Mouse (Mus musculus) limb, embryonic 13.5 days (tissue): Measurements from ENCODE around the gene Rapgef3. TPM values are rescaled to one million over a fixed set of nuclear protein-coding genes. Genes with fewer than 3 reads are reported as not detected.
A peak's percentile ranks its signal among the peaks of the same experiment; 100 is the strongest.

Source experiments
- ATAC-seq: fragments of 200-750 bp; cut with Nextera tagmentation; 2 replicates; pipeline ENCODE4 v1.8.0; 2017; ENCODE audit warnings: low read depth, moderate number of reproducible peaks, moderate TSS enrichment; ENCODE audit not compliant: low FRiP score
- H3K27ac ChIP-seq: fragments of 300-500 bp; sonication (generic); 2 replicates; pipeline ENCODE4 v1.5.1; 2015; ENCODE audit warnings: inconsistent platforms, mild to moderate bottlenecking, moderate library complexity
- H3K27me3 ChIP-seq: fragments of 300-500 bp; sonication (generic); 2 replicates; pipeline ENCODE4 v1.6.1; 2015; ENCODE audit warnings: mild to moderate bottlenecking, inconsistent platforms
- H3K36me3 ChIP-seq: fragments of 300-500 bp; sonication (generic); 2 replicates; pipeline ENCODE4 v1.6.1; 2015; ENCODE audit warnings: inconsistent platforms, mild to moderate bottlenecking, moderate library complexity
- H3K4me1 ChIP-seq: fragments of 300-500 bp; sonication (generic); 2 replicates; pipeline ENCODE4 v1.6.1; 2015; ENCODE audit warnings: inconsistent platforms
- H3K4me2 ChIP-seq: fragments of 300-500 bp; sonication (generic); replicated peaks from 2 replicates; pipeline ENCODE4 v1.6.1; 2015; ENCODE audit warnings: inconsistent platforms, mild to moderate bottlenecking, moderate library complexity
- H3K4me3 ChIP-seq: fragments of 300-500 bp; sonication (generic); 2 replicates; pipeline ENCODE4 v1.5.1; 2015; ENCODE audit warnings: moderate library complexity, mild to moderate bottlenecking, inconsistent platforms
- H3K9ac ChIP-seq: fragments of 300-500 bp; sonication (generic); 2 replicates; pipeline ENCODE4 v1.6.1; 2015; ENCODE audit warnings: mild to moderate bottlenecking, inconsistent platforms
- H3K9me3 ChIP-seq: fragments of 300-500 bp; sonication (generic); 2 replicates; pipeline ENCODE4 v1.6.1; 2016; ENCODE audit warnings: inconsistent platforms
- WGBS: fragments of 180-500 bp; shearing (Covaris S2); methylation state at CpG from one replicate; pipeline ENCODE4 v1.1.7; 2015; 5-methylcytosine and 5-hydroxymethylcytosine counted together
- polyA plus RNA-seq: library from polyadenylated mRNA; unstranded; fragments of >200 nt; fragmentation: Nextera tagmentation; extraction: Ambion mirVana; gene quantifications from 2 replicates; pipeline ENCODE4 v1.2.1, GENCODE M21; 2015

Rapgef3 gene
- polyA plus RNA-seq, 1 experiment from 2014 or later, result 11.2 TPM

- Histone ChIP-seq H3K36me3 (peaks cover 2% of the 10 kb centered on the region; the same call in 1 of the 2 replicates), H3K27me3 (peaks cover 14% of the 10 kb centered on the region), H3K27ac (no peak overlapping the region), H3K4me2 (peak overlapping the region; percentile 91), H3K9me3 (no peaks in the 10 kb centered on the region), H3K9ac (no peak overlapping the region), H3K4me1 (peaks cover 46% of the 10 kb centered on the region), H3K4me3 (peak overlapping the region; percentile 10; the same call in 1 of the 2 replicates)
- ATAC-seq, result no peak
- 38% methylated on average over 13 of the region's 13 CpGs for WGBS
Observed at GRCm38 (mm10) chr15:97765090-97765794, 2.5 kb downstream of the Rapgef3 start.

- Histone ChIP-seq H3K36me3 (peaks cover 6% of the 10 kb centered on the region; the same call in 1 of the 2 replicates), H3K4me1 (peaks cover 46% of the 10 kb centered on the region), H3K27ac (no peak overlapping the region), H3K4me2 (no peak overlapping the region), H3K9ac (no peak overlapping the region), H3K9me3 (no peaks in the 10 kb centered on the region), H3K4me3 (no peak overlapping the region), H3K27me3 (peaks cover 13% of the 10 kb centered on the region)
- no peak for ATAC-seq
- 67% methylated on average over 2 of the region's 2 CpGs for WGBS
Observed at GRCm38 (mm10) chr15:97764532-97764931, 3.2 kb downstream of the Rapgef3 start.

GRCm38 (mm10) chr15:97763256-97764049, 4.3 kb downstream of the Rapgef3 start:
- 54% methylated on average over 9 of the region's 9 CpGs for WGBS
- H3K36me3 ChIP-seq, result peaks cover 16% of the 10 kb centered on the region
- no peak for ATAC-seq
- no peak overlapping the region for H3K4me3 ChIP-seq
- H3K27me3 ChIP-seq, result peaks cover 10% of the 10 kb centered on the region
- no peaks in the 10 kb centered on the region for H3K9me3 ChIP-seq
- no peak overlapping the region for H3K9ac ChIP-seq
- H3K4me1 ChIP-seq, result peaks cover 42% of the 10 kb centered on the region
- H3K4me2 ChIP-seq, result no peak overlapping the region
- H3K27ac ChIP-seq, result no peak overlapping the region

GRCm38 (mm10) chr15:97762733-97763132, 5.0 kb downstream of the Rapgef3 start:
- Histone ChIP-seq H3K36me3 (peaks cover 16% of the 10 kb centered on the region), H3K4me3 (no peak overlapping the region), H3K9me3 (no peaks in the 10 kb centered on the region), H3K27me3 (peaks cover 10% of the 10 kb centered on the region), H3K4me2 (no peak overlapping the region), H3K4me1 (peaks cover 36% of the 10 kb centered on the region), H3K9ac (no peak overlapping the region), H3K27ac (no peak overlapping the region)
- ATAC-seq, result no peak
- WGBS, result 42% methylated on average over 9 of the region's 9 CpGs

GRCm38 (mm10) chr15:97761438-97761837, 6.3 kb downstream of the Rapgef3 start:
- Histone ChIP-seq H3K4me3 (no peak overlapping the region), H3K4me2 (no peak overlapping the region), H3K27me3 (peaks cover 2% of the 10 kb centered on the region), H3K9me3 (no peaks in the 10 kb centered on the region), H3K36me3 (peaks cover 22% of the 10 kb centered on the region), H3K4me1 (peaks cover 25% of the 10 kb centered on the region), H3K9ac (no peak overlapping the region), H3K27ac (no peak overlapping the region)
- ATAC-seq, result no peak
- WGBS, result 50% methylated on average over 13 of the region's 13 CpGs

- 73% methylated on average over 5 of the region's 5 CpGs for WGBS
- peaks cover 22% of the 10 kb centered on the region for H3K36me3 ChIP-seq
- H3K4me2 ChIP-seq, result no peak overlapping the region
- no peaks in the 10 kb centered on the region for H3K9me3 ChIP-seq
- no peaks in the 10 kb centered on the region for H3K27me3 ChIP-seq
- H3K27ac ChIP-seq, result no peak overlapping the region
- H3K4me3 ChIP-seq, result no peak overlapping the region
- no peak for ATAC-seq
- no peak overlapping the region for H3K9ac ChIP-seq
- peaks cover 21% of the 10 kb centered on the region for H3K4me1 ChIP-seq
Observed at GRCm38 (mm10) chr15:97760952-97761351, 6.8 kb downstream of the Rapgef3 start.

- Histone ChIP-seq H3K27me3 (no peaks in the 10 kb centered on the region), H3K4me3 (no peak overlapping the region), H3K27ac (no peak overlapping the region), H3K4me2 (no peak overlapping the region), H3K36me3 (peaks cover 22% of the 10 kb centered on the region), H3K9ac (no peak overlapping the region), H3K4me1 (peaks cover 25% of the 10 kb centered on the region), H3K9me3 (no peaks in the 10 kb centered on the region)
- ATAC-seq, result no peak
- 87% methylated on average over 9 of the region's 9 CpGs for WGBS
Observed at GRCm38 (mm10) chr15:97760006-97760405, 7.8 kb downstream of the Rapgef3 start.

GRCm38 (mm10) chr15:97755361-97755760, 12.4 kb downstream of the Rapgef3 start:
- Histone ChIP-seq H3K4me3 (no peak overlapping the region), H3K4me1 (peaks cover 32% of the 10 kb centered on the region), H3K9me3 (no peaks in the 10 kb centered on the region), H3K9ac (peak overlapping the region; percentile 31; the same call in 1 of the 2 replicates), H3K27me3 (no peaks in the 10 kb centered on the region), H3K4me2 (no peak overlapping the region), H3K27ac (no peak overlapping the region), H3K36me3 (peaks cover 21% of the 10 kb centered on the region)
- no peak for ATAC-seq
- WGBS, result 56% methylated on average over 8 of the region's 8 CpGs

- H3K36me3 ChIP-seq, result peaks cover 16% of the 10 kb centered on the region
- no peaks in the 10 kb centered on the region for H3K9me3 ChIP-seq
- peak overlapping the region; percentile 55; the same call in 1 of the 2 replicates for H3K27ac ChIP-seq
- H3K4me3 ChIP-seq, result no peak overlapping the region
- H3K9ac ChIP-seq, result peak overlapping the region; percentile 35; the same call in 1 of the 2 replicates
- peaks cover 39% of the 10 kb centered on the region for H3K4me1 ChIP-seq
- WGBS, result 67% methylated on average over 6 of the region's 6 CpGs
- H3K4me2 ChIP-seq, result no peak overlapping the region
- no peaks in the 10 kb centered on the region for H3K27me3 ChIP-seq
- ATAC-seq, result no peak
Observed at GRCm38 (mm10) chr15:97754476-97754875, 13.3 kb downstream of the Rapgef3 start.

- 90% methylated on average over 5 of the region's 5 CpGs for WGBS
- no peak for ATAC-seq
- no peak overlapping the region for H3K9ac ChIP-seq
- H3K27me3 ChIP-seq, result no peaks in the 10 kb centered on the region
- no peak overlapping the region for H3K27ac ChIP-seq
- H3K36me3 ChIP-seq, result peaks cover 5% of the 10 kb centered on the region
- no peak overlapping the region for H3K4me3 ChIP-seq
- no peak overlapping the region for H3K4me2 ChIP-seq
- peaks cover 39% of the 10 kb centered on the region for H3K4me1 ChIP-seq
- no peaks in the 10 kb centered on the region for H3K9me3 ChIP-seq
Observed at GRCm38 (mm10) chr15:97752491-97752890, 15.3 kb downstream of the Rapgef3 start.

- ATAC-seq, result no peak
- H3K36me3 ChIP-seq, result no peaks in the 10 kb centered on the region
- no peak overlapping the region for H3K4me2 ChIP-seq
- H3K9ac ChIP-seq, result no peak overlapping the region
- 76% methylated on average over 2 of the region's 2 CpGs for WGBS
- H3K27me3 ChIP-seq, result no peaks in the 10 kb centered on the region
- H3K9me3 ChIP-seq, result no peaks in the 10 kb centered on the region
- peaks cover 39% of the 10 kb centered on the region for H3K4me1 ChIP-seq
- no peak overlapping the region for H3K27ac ChIP-seq
- no peak overlapping the region for H3K4me3 ChIP-seq
Observed at GRCm38 (mm10) chr15:97751676-97752075, 16.1 kb downstream of the Rapgef3 start.

GRCm38 (mm10) chr15:97750697-97751096, 17.1 kb downstream of the Rapgef3 start:
- Histone ChIP-seq H3K36me3 (no peaks in the 10 kb centered on the region), H3K4me3 (no peak overlapping the region), H3K27me3 (no peaks in the 10 kb centered on the region), H3K9ac (peak overlapping the region; percentile 13; the same call in 1 of the 2 replicates), H3K4me1 (peaks cover 36% of the 10 kb centered on the region), H3K4me2 (peak overlapping the region; percentile 34), H3K27ac (peak overlapping the region; percentile 76), H3K9me3 (no peaks in the 10 kb centered on the region)
- ATAC-seq, result peak; percentile 83
- WGBS, result 14% methylated on average over 12 of the region's 12 CpGs
